Mouse (Mus musculus): ENCODE data around the gene Sh3bp5.

The Sh3bp5 gene

DNA sequence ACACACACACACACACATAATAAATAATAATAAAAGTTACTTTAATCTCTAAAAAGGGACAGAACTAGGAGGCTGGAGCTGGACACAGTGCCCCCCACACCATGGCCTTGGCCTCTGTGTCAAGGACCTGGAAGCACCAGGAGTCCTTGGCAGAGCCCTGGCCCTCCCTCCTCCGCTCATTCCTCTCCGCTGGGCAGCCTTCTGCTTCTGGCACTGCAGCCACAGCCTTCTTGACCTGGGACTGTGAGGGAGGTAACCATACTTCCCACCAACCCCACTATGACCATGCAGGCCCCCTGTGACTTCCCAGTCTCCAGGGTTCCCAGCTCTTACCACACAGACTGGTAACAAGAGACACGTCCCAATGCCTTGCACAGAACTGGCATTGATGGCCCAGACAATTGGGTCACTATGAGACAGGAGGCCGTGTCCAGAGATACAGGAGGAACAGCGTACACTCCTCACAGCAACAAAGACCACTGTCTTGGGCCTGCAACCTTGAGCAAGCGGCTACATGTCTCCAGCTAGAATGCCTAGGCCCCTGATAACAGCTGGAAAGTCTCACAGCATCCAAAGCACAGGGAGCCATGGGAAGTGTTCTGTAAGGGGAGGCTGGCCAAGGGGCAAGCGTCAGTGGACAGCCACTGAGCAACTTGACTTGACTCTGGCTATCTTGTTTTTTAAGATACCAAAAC is 41.8 kb downstream of the Sh3bp5 start:
- no peak for DNase-seq (ENCODE audit: low read depth, low spot score)

DNA sequence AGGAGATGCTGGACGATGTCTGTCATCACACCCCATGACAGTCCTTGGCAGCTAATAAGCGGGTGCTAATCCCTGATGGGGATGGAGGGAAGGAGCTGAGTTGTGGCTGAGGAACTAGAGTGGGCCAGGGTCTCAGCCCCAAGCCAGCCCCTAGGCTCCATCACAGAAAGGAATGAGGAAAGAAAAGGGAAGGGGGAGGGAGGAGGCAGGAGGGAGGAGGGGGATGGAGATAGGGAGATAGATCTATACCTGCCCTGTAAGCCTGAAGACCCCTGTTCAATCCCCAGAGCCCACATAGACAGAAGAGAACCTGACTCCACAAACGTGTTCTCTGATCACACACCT is 42.4 kb downstream of the Sh3bp5 start:
- no peak for DNase-seq (ENCODE audit: low read depth, low spot score)

DNA sequence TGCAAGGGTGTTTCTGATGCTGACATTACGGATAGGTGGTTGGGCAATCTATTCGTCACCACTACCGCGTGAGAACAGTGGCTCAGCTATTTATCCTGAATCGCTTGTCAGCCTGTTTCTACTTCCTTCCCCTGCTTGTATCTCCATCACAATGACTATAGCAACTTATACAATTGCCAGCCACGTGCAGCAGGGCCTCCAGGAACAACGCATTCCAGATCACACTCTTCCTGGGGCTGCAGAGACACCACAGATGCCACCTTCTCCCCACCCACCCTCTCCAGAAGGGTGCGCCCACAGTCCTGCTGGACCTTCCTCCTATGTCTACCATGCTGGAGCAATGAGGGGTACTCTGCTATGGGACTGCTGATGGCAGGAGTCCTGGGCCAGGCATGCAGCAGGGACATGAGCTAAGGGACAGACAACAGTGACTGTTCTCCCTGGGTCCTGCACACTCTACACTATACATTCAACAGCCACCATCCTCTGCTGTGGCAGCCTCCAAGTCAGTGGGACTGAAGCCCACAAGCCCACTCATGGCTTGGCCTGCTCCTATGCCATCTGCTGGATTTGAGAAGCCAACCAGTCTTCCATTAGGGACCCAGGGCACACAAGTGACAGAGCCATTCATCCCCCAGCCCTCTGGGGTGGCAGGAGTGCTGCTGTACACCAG is 42.9 kb downstream of the Sh3bp5 start:
- DNase-seq (ENCODE audit: low read depth, low spot score) = no peak

DNA sequence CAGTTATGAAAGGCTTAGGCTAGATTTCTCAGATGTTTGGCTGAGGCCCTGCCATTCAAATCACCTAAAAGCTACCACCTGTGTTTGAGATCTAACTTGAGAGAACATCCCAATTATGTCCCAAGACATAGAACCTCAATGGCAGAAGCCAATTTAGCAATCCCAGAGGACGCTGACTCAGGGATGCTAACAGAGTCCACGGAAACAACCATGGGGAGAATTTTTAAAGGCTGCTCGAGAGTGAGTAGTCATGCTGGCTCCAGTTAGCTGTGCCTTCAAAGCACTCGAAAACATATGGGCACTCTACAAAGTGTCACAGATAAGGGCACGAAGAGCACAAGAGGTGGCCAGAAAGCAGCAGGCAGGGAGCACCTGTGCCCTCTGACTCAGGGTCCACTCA is 43.6 kb downstream of the Sh3bp5 start:
- no peak for DNase-seq (ENCODE audit: low read depth, low spot score)

DNA sequence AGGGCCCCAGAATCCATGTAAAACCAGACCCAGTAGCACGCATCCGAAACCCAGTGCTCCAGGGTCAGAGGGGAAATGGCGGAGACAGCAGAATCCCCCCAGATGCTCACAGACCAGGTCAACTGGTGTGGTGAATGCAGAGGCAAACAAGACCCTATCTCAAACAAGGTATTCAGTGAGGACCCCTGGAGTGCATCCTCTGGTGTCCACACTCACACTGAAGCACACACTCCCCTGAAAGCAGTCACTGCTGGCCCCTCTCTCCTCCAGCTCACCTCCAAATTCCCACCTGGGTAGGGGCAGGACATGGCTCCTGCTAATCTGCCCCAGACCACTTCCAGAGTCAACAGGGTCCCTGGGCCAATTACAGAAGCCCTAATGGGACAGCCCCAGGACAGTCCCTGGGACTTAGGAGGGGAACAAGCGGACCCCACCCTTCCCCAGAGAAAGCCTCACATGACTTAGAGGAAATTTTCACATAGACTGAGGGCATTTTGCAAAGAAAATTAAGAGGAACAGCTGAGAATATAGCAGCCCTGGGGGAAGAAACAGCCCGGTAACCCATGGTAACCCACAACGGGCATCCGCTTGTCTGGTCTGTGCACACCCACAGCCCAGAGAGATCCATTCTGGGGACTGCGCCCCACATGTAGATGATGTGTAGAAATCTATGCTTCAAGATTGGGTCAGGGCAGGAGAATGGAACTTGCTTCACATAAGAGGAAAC is 46.3 kb downstream of the Sh3bp5 start:
- DNase-seq (ENCODE audit: low read depth, low spot score) = no peak

DNA sequence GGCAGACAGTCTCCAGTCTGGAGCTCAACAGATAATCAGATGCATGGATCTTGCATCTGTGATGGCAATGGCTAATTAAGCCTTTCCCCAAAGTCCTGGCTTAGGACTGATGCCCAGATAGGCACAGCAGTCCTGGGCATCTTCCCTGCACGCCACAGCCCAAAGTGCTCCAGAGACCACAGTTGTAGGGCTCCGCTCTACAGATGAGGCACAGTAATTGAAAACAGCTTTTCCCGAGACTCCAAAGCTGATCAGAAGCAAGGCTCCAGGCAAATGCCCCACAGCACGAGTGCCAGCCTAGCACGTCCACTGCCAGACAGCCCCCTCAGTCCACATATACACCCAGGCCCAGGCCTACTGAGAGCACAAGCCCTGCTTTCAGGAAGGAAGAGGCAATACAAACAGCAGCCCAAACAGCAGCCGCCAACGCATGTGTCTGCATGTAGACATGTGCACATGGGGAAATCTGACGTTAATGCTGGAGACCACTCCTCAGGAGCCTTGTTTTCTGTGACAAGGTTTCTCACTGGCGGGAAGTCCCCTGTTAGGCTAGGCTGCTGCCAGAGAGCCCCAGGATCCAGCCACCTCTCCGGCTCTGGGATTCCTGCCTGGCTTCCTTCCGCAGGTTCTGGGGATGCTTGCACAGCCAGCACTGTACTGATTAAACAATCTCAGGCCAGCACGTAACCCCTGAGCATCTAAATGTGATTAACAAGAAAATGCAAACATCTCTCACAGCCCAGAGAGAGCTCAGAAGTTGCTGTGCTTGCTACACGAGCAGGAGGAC is 47.6 kb downstream of the Sh3bp5 start:
- no peak for DNase-seq (ENCODE audit: low read depth, low spot score)

DNA sequence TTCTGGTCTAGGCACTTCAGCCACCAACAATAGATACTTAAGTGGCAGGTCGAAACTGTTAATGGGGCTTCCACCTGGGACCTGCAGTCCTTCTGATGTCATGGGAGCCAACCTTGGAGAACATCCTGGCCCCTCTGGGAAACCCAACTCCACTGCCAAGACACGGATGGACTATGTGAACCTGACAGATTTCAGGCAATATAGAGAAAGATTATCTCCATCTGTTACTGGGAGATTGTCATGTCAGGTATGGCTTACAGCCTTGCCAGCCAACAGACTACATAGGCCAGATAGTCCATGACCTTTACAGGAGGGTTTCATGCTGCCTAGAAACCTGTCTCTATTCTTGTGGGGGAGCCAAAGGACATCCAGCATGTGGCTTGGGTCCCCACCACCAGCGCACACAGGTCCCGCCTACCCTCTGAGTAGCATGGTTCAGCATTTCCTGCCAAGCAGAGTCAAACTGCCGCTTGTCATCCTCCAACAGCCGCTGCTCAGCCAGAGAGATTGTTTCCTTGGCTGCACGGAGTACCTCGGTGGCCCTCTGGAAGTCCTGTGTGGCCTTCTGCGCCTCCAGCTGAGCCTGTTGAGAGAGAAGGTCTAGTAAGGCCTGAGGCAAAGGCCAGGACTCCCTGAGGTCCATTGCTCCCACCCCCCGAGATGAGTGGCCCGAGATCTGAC is 48.4 kb downstream of the Sh3bp5 start:
- no peak for DNase-seq (ENCODE audit: low read depth, low spot score)

DNA sequence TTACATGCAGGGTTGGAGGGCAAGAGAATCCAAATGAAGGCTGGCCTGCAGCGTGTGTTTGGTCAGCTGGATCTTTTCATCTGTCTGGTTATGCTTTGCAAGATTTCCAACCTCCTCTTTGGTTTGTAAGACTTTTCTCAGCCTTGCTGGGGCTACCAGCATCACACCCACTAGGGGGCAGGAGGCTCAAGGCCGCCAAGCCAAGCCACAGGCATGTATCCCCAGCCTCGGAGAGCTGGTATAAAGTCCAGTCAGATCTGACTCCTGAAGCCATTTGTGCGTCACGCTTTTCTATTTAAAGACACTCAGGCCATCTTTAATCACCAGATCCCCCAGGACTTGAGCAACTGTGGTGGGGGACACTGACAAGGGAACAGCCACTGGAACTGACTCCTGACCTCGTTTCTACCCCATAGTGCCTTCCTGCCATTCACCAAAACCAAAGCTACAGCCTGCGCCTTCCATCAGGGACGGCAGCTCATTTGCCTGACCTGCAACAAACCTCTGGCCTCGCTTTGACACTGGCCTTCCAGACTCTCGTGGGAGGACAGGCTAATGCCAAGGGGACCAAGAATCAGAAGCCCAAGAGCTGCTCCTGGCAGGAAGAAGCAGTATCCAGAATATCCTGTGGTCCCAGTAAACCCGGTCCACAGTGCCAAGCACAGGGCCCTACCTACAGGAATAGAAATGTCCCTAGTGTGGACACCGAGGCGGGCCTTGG is 49.7 kb downstream of the Sh3bp5 start:
- DNase-seq (ENCODE audit: low read depth, low spot score) = peak; percentile 91

DNA sequence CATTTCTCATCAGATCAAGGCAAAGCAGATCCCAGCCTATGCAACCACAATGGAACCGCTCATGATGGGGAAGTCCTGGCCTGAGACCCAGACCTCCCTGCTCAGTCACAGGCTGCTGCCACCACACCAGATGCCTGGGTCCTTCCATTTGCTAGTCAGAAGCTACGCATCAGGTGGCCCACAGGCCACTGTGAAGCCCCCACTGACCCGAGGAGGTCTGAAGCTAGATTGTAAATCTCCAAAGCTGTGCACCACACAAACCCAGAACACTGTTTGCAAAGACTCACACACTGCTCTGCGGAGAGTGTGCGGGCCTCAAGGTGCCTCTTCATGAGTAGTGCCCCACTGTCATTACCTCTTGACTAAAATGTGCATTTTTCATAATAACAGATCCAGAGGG is 50.5 kb downstream of the Sh3bp5 start:
- DNase-seq (ENCODE audit: low read depth, low spot score) = no peak

DNA sequence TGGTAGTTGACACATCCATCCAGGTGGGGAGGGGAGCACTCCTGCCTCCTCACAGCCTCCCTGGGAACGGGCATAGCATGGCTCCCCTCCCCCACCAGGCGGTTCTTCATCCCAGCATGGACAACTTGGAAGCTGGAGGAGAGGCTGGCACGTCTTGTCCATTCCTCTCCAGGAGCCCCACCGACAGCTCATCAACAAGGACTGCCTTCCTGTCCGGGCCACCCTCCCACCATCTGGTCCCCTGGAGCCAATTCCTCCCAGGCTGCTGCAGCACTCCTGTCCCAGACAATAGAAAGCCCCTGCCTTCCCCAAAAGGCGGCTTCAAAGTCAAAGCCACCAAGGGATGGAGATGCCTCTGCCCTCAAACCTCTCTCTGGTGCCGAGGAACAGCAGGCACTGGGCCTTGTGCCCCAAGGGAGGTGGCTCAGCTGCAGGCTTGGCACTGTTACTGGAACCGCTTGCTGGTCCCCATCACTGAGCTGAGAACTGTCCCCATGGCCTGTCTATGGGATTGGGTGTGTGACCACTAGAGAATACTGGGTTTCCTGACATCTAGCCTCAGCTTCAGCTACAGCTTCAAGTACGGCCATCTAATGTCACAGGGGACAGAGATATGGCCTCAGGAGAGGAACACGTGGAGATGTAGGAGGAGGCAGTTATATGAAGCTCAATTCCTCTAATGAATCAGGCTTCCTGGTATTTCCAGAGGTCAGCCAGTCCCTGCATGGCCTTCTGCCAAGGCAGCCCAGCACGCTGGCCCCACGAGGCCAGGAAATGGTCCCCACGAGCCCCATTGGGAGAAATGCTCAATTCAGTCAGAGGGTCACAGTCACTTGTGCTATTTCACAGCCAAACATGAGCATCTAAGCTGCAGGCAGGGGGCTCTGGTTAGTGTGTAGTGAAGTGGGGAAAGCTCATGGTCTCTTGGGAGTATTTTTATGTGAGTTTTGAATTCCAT is 51.2 kb downstream of the Sh3bp5 start:
- DNase-seq (ENCODE audit: low read depth, low spot score) = peak; percentile 69

DNA sequence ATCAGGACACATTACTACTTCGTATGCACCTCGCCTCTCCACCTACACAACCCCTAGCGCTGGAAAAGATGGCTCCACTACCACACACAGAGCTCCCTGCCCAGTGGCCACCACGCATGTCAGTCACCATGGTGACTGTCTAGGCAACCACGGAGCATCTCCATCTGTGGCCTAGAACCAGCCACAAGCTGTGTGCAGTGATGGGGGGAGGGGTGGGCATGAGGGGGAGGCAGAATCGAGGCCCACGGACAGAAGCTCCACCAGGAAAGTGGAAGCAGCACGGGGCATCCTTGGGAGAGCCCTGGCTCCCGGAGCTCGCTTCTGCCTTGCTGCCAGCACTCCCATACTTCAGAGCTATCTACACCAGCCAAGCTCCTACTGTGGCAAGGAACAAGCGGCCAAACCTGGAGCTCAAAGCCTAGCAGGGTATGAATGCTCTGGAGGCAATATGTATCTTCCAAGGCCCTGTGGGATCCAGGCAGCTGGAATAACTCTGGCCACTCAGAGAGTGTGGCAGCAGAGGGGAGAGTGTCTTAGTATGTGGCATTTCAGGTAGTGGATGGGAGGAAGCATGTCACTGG is 52.3 kb downstream of the Sh3bp5 start:
- DNase-seq (ENCODE audit: low read depth, low spot score) = no peak

DNA sequence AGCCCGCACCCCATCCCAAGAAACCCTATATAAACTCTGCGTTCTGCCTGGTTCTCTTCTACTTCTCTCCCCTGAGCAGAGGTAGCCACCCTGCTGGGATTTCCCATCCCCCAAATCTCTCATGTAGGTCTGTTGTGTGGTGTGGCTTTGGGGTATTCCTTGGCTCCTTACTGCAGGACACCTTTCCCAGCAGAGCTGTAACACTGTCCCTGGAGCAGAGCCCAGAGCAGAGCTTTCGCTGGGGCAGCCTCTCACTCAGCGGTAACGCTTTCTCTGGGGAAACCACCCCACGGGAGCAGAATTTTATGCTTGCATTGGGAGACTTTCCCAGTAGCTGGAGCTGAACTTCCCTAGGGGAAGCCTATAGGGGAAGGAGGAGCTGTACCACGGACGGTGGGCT is 53.6 kb downstream of the Sh3bp5 start:
- no peak for DNase-seq (ENCODE audit: low read depth, low spot score)

DNA sequence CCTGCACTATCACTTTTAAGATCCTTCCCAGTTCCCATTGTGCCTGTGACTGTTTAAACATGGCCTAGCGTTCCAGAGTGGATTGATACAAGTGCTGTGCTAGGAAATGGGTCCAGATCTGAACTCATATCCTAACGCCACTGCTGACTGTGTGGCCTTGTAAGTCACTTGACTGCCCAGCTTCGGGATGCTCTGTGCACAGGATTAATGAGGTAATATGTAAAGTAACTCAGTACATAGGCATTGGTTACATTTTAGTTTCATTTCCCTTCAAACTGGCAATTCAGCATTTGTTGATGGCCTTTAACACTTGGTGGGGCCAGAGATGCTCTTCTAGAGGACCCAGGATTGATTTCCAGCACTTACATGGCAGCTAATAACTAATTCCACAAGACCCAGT is 59.5 kb downstream of the Sh3bp5 start:
- DNase-seq (ENCODE audit: low read depth, low spot score) = no peak

DNA sequence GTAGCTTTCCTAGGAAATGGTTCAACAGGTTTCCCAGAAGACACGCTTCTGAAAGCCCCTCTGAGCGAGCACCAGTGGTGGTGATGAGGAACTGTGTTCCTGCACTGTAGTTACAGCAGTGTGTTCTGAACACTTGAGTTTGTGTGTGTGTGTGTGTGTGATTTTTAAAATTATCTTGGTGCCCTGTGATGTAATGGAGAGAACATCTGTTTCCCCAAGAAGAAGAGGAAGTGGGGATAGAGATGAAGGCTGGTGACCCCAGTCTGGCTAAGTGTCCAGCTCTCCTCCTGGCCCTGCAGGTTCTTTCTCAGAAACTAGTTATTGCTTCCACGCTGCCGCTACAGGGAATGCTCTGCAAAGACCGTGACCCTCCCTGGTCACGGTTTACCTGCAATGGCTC is 61.5 kb downstream of the Sh3bp5 start:
- DNase-seq (ENCODE audit: low read depth, low spot score) = no peak

DNA sequence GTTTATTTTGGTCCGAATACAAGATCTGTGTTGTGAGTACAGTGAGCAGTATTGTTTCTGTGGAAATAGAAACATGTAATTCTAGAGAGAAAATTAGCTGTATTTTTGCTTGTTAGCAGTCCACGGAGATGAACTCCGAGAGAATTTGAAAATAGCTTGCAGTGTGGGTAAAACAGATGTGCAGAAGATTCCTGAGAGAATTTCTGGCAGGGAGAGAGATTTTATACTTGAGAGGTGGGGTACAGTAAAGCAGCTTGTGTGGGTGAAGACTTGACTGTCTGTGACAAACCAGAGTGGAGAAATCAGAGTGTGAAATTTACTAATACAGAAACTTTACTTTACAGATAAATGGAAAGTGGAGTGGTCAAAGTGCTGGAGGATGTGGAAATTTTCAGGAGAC is 66.5 kb downstream of the Sh3bp5 start:
- DNase-seq (ENCODE audit: low read depth, low spot score) = no peak

DNA sequence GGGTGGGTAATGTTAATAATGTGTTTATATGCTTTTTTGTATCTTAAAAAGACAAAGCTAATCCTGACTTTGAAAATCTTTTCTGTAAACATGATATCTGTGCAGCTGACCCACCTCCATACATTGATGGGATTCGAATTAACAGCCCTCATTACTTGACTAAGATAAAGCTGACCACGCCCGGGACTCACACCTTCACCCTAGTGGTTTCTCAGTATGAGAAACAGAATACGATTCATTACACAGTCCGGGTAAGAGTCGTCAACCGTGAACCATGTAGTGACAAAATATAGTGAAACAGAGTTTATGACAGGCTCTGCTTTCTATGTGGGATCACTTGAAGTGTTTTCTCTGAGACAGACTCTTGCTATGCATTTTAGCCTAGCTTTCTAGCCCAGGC is 67.9 kb downstream of the Sh3bp5 start:
- DNase-seq (ENCODE audit: low read depth, low spot score) = no peak

DNA sequence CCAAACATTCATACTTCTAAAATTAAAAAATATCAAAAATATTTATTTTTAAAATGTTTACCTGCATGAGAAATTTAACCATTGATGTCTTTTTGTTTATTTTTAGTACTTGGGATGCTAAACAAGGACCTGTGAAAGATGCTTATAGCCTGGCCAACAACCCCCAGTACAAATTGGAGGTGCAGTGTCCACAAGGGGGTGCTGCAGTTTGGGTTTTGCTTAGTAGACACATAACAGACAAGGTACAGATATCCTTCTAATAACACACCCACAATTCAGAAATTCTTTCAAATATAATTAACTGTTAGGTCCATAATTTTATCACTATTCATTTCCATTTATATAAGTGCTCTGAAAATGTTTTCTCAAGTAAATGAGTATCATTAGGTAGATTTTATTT is 70.5 kb downstream of the Sh3bp5 start:
- peak; percentile 83 for DNase-seq (ENCODE audit: low read depth, low spot score)

DNA sequence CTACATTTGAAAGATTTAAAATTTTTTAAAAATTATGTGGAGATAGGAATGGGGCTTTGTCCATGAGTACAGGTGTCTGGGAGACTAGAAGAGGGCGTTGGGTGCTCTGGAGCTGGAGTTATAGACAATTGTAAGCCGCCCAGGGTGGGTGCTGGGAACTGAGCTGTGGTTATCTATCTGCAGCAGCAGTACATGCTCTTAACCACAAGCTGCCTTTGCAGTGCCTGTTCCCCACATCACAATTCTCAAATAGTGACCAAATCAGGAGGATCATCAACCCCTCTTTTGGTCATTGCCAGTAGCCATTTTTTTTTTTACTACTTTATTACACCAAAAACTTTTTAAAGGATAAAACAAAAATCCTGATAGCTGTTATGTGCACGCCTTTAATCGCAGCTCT is 71.3 kb downstream of the Sh3bp5 start:
- DNase-seq (ENCODE audit: low read depth, low spot score) = no peak

DNA sequence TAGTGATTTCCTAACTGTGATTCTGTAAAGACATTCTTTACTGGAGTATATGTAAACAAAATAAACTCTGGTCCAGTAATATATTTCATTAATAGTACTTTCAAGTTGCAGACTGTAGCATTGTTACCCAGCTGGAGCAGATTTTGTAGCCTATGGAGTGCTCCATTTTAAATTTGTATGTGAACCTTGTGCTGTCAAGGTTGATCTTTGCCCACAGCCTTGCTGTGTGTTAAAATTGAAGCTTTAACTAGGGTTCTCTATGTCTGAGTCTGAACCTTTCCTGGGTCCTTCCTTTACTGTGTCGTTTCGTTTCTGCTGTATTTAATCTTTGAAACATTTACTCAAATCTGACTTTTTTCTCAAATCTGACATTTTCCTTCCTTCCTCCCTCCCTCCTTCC is 73.6 kb downstream of the Sh3bp5 start:
- no peak for DNase-seq (ENCODE audit: low read depth, low spot score)

DNA sequence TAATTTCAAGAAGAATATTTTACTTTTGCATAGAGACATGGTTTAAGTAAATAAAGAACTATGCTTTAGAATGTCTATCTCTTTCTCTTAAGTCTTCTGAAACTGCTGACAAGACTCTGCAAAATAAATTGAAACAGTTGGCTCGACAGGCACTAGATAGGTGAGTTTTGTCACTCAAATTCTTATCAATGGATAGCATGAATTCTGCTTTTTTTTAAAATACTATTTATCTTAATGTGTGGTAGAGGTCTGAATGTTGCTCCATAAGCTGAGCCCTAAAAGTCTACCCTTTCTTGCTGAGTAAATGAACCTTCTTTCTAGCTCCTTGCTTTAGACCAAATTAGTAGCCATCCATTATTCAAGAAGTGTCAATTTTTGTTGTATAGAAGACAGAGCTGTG is 90.5 kb downstream of the Sh3bp5 start:
- no peak for DNase-seq (ENCODE audit: low read depth, low spot score)

Measured in 3T3-L1 (cell line).